Mouse (Mus musculus) heart, embryonic 11.5 days (tissue): ENCODE measurements around the gene Ap1m2. TPM values are rescaled to one million over a fixed set of nuclear protein-coding genes. Genes with fewer than 3 reads are reported as not detected.

Experiments
- ATAC-seq: fragments of 200-750 bp; cut with Nextera tagmentation; replicated peaks from 2 replicates; pipeline ENCODE4 v1.8.0; 2017; ENCODE audit warnings: moderate library complexity; ENCODE audit not compliant: insufficient number of reproducible peaks, low FRiP score, low TSS enrichment
- H3K27ac ChIP-seq: fragments of 300-500 bp; sonication (generic); 2 replicates; pipeline ENCODE4 v1.5.1; 2014; ENCODE audit warnings: mild to moderate bottlenecking, low read depth, low read length
- H3K27me3 ChIP-seq: fragments of 300-500 bp; sonication (generic); 2 replicates; pipeline ENCODE4 v1.6.1; 2014; ENCODE audit warnings: mild to moderate bottlenecking, low read length, mixed read lengths; ENCODE audit not compliant: control insufficient read depth, insufficient read depth
- H3K36me3 ChIP-seq: fragments of 300-500 bp; sonication (generic); 2 replicates; pipeline ENCODE4 v1.6.1; 2014; ENCODE audit warnings: mild to moderate bottlenecking, low read length, moderate library complexity, mixed read lengths; ENCODE audit not compliant: control insufficient read depth, insufficient read depth
- H3K4me1 ChIP-seq: fragments of 300-500 bp; sonication (generic); 2 replicates; pipeline ENCODE4 v1.6.1; 2014; ENCODE audit warnings: low read length; ENCODE audit not compliant: control insufficient read depth, insufficient read depth
- H3K4me2 ChIP-seq: fragments of 300-500 bp; sonication (generic); 2 replicates; pipeline ENCODE4 v1.6.1; 2014; ENCODE audit warnings: mild to moderate bottlenecking, moderate library complexity
- H3K4me3 ChIP-seq: fragments of 300-500 bp; sonication (generic); 2 replicates; pipeline ENCODE4 v1.5.1; 2014; ENCODE audit warnings: low read depth, low read length
- H3K9ac ChIP-seq: fragments of 300-500 bp; sonication (generic); 2 replicates; pipeline ENCODE4 v1.6.1; 2014; ENCODE audit warnings: mild to moderate bottlenecking, low read depth, low read length, moderate library complexity
- H3K9me3 ChIP-seq: fragments of 300-500 bp; sonication (generic); replicated peaks from 2 replicates; pipeline ENCODE4 v1.6.1; 2016; ENCODE audit warnings: low read length; ENCODE audit not compliant: control insufficient read depth
- WGBS: fragments of 180-500 bp; shearing (Covaris S2); extraction: QIAGEN DNeasy Blood & Tissue Kit; methylation state at CpG from one replicate; pipeline ENCODE4 v1.1.7; 2014; ENCODE audit not compliant: insufficient replicate concordance; 5-methylcytosine and 5-hydroxymethylcytosine counted together
- polyA plus RNA-seq: library from polyadenylated mRNA; unstranded; fragments of >200 nt; fragmentation: Nextera tagmentation; extraction: Ambion mirVana; gene quantifications from 2 replicates; pipeline ENCODE4 v1.2.1, GENCODE M21; 2014

Ap1m2 gene
- polyA plus RNA-seq, 1 experiment from 2014 or later, result 1.1 TPM

DNA sequence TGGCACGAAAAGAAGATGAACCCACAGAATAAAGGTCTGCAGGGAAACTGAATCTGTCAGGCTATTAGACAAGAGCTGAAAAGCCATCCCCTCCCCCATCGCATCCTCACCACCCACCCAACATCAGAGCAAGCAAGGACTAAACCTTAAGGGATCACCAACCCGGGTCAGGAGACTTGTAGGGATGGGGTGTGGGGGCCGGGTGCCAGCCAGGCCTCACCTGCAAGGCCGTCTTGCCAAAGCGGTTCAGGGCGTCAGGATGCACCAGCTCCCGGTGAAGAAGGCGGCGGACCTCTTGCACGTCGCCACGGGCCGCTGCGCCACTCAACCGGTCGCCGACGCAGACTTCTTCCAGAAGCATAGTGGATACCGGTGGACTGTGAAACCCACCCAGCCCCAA, 21.5 kb downstream of the Ap1m2 start:
- no peak for ATAC-seq
- H3K9me3 ChIP-seq, result no peaks in the 10 kb centered on the region

DNA sequence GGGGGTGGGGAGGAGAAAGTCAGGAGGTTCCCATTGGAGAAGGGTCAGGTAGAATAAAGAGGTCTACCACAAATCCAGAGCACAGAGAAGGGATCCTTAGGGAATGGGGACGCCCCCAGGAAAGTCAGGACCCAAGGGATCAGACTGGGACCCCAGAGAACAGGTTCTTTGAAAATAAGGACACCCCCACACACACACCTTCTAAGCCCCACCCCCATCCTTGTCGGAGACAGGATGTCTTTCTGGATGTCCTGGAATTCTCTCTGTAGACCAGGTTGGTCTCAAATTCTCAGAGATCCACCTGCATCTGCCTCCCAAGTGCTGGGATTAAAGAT, 22.8 kb downstream of the Ap1m2 start:
- ATAC-seq, result no peak
- peak overlapping the region; percentile 67 for H3K4me2 ChIP-seq
- no peak overlapping the region for H3K9ac ChIP-seq
- WGBS, result 74% methylated on average over 2 of the region's 2 CpGs
- H3K27ac ChIP-seq, result peak overlapping the region; percentile 86; the same call in 1 of the 2 replicates
- H3K9me3 ChIP-seq, result no peaks in the 10 kb centered on the region
- H3K27me3 ChIP-seq, result no peaks in the 10 kb centered on the region
- H3K36me3 ChIP-seq, result 0 out of 2 replicates have a peak, but pooled peaks cover 4% of the 10 kb centered on the region
- H3K4me1 ChIP-seq, result peaks cover 25% of the 10 kb centered on the region
- peak overlapping the region; percentile 89 for H3K4me3 ChIP-seq

More for the DNA sequence above, 21.5 kb downstream of the Ap1m2 start:
- peak overlapping the region; percentile 82 for H3K27ac ChIP-seq
- WGBS, result 2% methylated on average over 20 of the region's 20 CpGs
- peak overlapping the region; percentile 85 for H3K9ac ChIP-seq
- peak overlapping the region; percentile 89 for H3K4me3 ChIP-seq
- peaks cover 25% of the 10 kb centered on the region for H3K4me1 ChIP-seq
- H3K36me3 ChIP-seq, result 0 out of 2 replicates have a peak, but pooled peaks cover 4% of the 10 kb centered on the region
- peak overlapping the region; percentile 67 for H3K4me2 ChIP-seq
- no peaks in the 10 kb centered on the region for H3K27me3 ChIP-seq

DNA sequence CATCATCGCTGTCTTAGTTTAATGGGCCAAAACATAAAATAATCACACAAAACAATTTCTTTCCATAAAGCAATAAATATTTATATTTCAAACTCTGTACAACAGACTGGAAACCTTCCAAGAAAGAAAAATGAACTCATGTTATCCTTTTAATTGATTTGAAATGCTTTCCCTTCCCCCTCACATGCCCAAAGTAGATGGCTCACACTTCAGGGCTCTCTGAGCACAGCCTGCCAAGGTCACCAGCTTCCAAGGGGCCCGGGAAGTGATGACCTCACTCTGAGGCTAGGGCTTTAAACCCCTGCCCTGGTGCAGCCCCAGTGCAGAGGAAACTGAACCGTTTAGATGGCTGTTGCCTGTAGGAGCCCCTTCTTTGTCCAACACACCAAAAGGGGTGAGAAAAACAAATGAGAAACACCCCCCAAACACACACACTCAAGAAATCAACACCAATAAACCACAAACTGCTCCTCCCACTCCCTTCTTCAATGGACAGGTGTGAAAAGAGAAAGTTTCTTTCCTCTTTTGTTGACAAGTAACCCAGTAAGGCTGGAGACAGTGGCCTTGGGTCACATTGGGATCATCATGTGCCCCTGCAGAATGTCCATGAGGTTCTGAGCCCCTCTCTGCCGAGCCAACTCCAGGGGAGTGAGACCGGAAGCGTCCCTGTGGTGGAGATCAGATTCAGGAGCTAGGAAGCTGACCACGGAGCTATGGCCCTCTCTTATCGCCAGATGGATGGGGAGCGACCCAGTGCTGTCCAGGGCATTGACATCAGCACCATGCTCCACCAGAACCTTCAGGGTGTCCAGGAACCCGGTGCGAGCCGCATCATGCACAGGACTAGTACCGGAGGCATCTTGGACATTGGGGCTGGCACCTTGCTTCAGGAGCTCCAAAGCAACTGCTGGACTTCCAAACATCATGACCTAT, 23.5 kb downstream of the Ap1m2 start:
- H3K4me3 ChIP-seq, result peak overlapping the region; percentile 89
- H3K4me2 ChIP-seq, result peak overlapping the region; percentile 67
- H3K27ac ChIP-seq, result peak overlapping the region; percentile 86
- H3K36me3 ChIP-seq, result peaks cover 8% of the 10 kb centered on the region; the same call in 1 of the 2 replicates
- peaks cover 25% of the 10 kb centered on the region for H3K4me1 ChIP-seq
- no peaks in the 10 kb centered on the region for H3K9me3 ChIP-seq
- no peaks in the 10 kb centered on the region for H3K27me3 ChIP-seq
- 66% methylated on average over 13 of the region's 13 CpGs for WGBS
- ATAC-seq, result no peak
- peak overlapping the region; percentile 64 for H3K9ac ChIP-seq

DNA sequence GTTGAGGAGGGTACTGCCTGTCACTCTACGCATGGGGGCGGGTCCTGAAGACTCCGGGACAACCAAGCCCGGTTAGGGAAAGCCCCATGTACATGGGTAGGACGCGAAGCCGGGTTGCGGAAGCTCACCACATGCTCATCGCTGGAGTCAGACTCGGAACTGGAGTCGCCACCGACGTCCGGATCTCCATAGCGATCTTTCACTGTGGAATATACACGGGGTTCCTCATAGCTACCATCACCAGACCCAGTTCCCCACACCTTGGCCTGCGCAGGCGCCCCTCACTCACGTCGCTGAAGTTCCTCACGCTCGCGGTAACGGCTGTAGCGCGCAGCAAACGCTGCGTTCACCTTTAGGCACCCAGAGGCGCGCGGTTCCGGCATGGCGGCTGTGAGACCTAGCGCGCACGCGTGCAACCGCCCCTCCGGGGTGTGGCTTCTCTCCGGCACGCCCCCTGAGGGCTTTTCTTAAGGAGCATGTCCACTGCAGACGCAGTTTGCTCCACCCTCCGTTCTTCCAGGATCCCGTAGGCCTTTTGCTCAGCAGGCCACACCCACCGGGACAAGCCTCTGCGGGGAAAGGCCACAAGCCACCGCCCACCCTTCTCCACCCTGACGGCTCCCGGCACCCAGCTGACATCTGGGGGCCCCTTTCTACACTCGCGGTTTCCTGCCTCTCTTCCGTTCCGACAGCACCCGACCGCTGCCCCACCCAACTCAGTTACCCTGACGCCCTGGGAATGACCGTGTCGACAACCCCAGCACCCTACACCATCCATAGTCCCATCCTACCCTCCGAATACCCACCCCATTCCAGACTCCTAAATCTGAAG, 24.4 kb downstream of the Ap1m2 start, which contains the start of gene Kri1:
Kri1 (minus strand) TSS at position 399 of the 832 bp plus-strand sequence.
- no peaks in the 10 kb centered on the region for H3K27me3 ChIP-seq
- H3K9me3 ChIP-seq, result no peaks in the 10 kb centered on the region
- peak within 1 kb of the TSS; percentile 67 for H3K4me2 ChIP-seq
- H3K9ac ChIP-seq, result peak within 1 kb of the TSS; percentile 81
- ATAC-seq, result peak; percentile 74
- peak within 1 kb of the TSS; percentile 87 for H3K27ac ChIP-seq
- H3K4me1 ChIP-seq, result peaks cover 25% of the 10 kb centered on the region
- peaks cover 9% of the 10 kb centered on the region; the same call in 1 of the 2 replicates for H3K36me3 ChIP-seq
- H3K4me3 ChIP-seq, result peak within 1 kb of the TSS; percentile 89
- WGBS, result under 1% methylated on average over 59 of the region's 59 CpGs

DNA sequence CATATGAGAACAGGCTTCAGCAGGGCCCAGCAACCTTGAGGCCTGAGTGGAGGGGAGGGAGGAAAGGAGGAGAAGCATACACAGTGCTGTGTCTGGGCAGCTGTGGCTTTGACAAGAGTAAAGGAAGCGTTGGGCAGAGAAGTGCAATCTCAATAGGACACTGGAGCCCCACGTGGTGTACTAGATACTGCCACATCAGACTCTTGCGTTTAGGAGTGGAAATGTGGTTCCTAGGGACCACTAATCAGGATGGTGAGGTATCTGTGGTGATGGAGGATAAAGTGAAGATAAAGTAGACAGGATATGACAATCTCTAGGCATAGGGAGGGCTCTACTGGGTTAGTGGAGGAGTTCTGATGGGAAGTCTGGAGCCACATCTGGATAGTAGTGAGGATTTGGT, 25.4 kb downstream of the Ap1m2 start:
- H3K4me1 ChIP-seq, result peaks cover 25% of the 10 kb centered on the region
- H3K27me3 ChIP-seq, result no peaks in the 10 kb centered on the region
- WGBS, result 49% methylated on average over 3 of the region's 3 CpGs
- no peak for ATAC-seq
- peak overlapping the region; percentile 89 for H3K4me3 ChIP-seq
- no peak overlapping the region; the same call in 1 of the 2 replicates for H3K27ac ChIP-seq
- peak overlapping the region; percentile 67 for H3K4me2 ChIP-seq
- H3K36me3 ChIP-seq, result peaks cover 12% of the 10 kb centered on the region
- H3K9ac ChIP-seq, result peak overlapping the region; percentile 81
- H3K9me3 ChIP-seq, result no peaks in the 10 kb centered on the region

DNA sequence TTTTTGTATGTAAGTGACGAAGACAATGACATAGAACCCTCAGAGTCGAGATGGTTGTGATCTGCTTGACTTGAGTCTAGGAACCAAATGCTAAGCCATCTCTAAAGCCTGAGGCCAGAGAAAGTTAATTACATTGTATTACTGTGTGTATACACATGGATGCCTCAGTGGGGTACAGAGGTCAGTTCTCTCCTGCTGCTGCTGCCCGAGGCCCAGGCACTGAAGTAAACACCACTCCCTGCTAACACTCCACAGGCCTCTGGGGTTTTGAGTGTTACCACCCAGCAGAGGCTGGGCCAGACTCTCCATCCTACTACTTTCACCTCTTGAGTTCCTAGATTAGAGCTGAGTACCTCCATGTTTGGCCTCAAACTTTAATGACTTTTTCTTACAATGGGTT, 28.1 kb downstream of the Ap1m2 start:
- Histone ChIP-seq H3K4me1 (peaks cover 15% of the 10 kb centered on the region), H3K9me3 (no peaks in the 10 kb centered on the region), H3K27me3 (no peaks in the 10 kb centered on the region), H3K36me3 (peaks cover 27% of the 10 kb centered on the region), H3K4me3 (no peak overlapping the region), H3K27ac (no peak overlapping the region), H3K4me2 (no peak overlapping the region), H3K9ac (no peak overlapping the region)
- ATAC-seq, result no peak
- 83% methylated on average over 3 of the region's 3 CpGs for WGBS

DNA sequence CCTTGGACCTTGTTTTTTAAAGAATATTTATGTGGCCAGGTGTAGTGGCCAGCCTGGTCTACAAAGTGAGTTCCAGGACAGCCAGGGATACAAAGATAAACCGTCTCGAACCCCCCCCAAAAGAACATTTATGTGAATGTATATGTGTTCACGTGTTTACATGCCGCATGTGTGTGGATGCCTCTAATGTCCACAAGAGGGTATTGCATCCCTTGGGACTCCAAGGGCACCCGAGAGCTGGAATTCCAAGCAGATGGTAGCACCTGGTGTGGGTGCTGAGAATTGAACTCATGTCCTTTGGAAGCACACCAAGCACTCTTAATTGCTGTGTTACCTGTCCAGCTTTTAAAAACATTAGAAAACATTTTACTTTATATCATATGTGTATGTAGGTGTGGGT, 28.5 kb downstream of the Ap1m2 start:
- Histone ChIP-seq H3K4me3 (no peak overlapping the region), H3K27me3 (no peaks in the 10 kb centered on the region), H3K4me1 (peaks cover 11% of the 10 kb centered on the region), H3K36me3 (peaks cover 28% of the 10 kb centered on the region), H3K4me2 (no peak overlapping the region), H3K9me3 (no peaks in the 10 kb centered on the region), H3K27ac (no peak overlapping the region), H3K9ac (no peak overlapping the region)
- ATAC-seq, result no peak
- WGBS, result 90% methylated on average over 5 of the region's 5 CpGs

DNA sequence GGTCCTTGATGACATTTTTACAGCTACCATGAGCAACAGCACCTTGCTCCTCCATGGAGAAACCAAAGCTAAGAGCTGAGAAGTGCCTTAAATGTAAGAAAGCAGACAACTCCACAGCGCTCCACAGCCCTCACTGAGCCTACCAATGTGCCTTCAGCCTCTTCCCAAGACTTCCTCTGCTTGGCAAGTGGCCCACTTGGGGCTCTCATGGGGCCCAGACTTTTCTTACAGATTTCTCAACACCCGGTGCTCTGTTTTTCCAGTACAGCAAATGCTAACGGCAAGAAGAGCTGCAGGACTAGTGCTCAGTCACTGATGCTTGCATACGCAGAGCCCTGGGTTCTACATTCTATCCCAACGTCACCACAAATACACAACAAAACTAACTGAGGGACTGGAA, 34.4 kb downstream of the Ap1m2 start:
- H3K4me3 ChIP-seq, result no peak overlapping the region
- no peak overlapping the region for H3K27ac ChIP-seq
- no peak overlapping the region for H3K9ac ChIP-seq
- WGBS, result 95% methylated on average over 5 of the region's 5 CpGs
- ATAC-seq, result no peak
- no peaks in the 10 kb centered on the region for H3K27me3 ChIP-seq
- no peaks in the 10 kb centered on the region for H3K9me3 ChIP-seq
- H3K4me2 ChIP-seq, result no peak overlapping the region
- H3K4me1 ChIP-seq, result peaks cover 15% of the 10 kb centered on the region
- peaks cover 49% of the 10 kb centered on the region for H3K36me3 ChIP-seq
